Mouse (Mus musculus) liver, embryonic 15.5 days (tissue): Measurements from ENCODE around the gene Tnfsf13. TPM values are rescaled to one million over a fixed set of nuclear protein-coding genes. Genes with fewer than 3 reads are reported as not detected.
"Not testable (repeated sequence)": the region's sequence is repeated elsewhere in the genome, so short reads cannot be mapped to it uniquely, and the experiment has no call there.

Experiments
- ATAC-seq: fragments of 200-750 bp; cut with Nextera tagmentation; 2 replicates; pipeline ENCODE4 v1.8.0; 2017; ENCODE audit warnings: moderate number of reproducible peaks, mild to moderate bottlenecking, moderate library complexity; ENCODE audit not compliant: insufficient read depth
- H3K27ac ChIP-seq: fragments of 300-500 bp; sonication (generic); replicated peaks from 2 replicates; pipeline ENCODE4 v1.5.1; 2015; ENCODE audit warnings: mild to moderate bottlenecking, inconsistent platforms
- H3K27me3 ChIP-seq: fragments of 300-500 bp; sonication (generic); 2 replicates; pipeline ENCODE4 v1.6.1; 2015; ENCODE audit warnings: mild to moderate bottlenecking, inconsistent platforms
- H3K36me3 ChIP-seq: fragments of 300-500 bp; sonication (generic); replicated peaks from 2 replicates; pipeline ENCODE4 v1.6.1; 2015; ENCODE audit warnings: moderate library complexity, mild to moderate bottlenecking, inconsistent platforms
- H3K4me1 ChIP-seq: fragments of 300-500 bp; sonication (generic); replicated peaks from 2 replicates; pipeline ENCODE4 v1.6.1; 2015; ENCODE audit warnings: inconsistent platforms
- H3K4me2 ChIP-seq: fragments of 300-500 bp; sonication (generic); 2 replicates; pipeline ENCODE4 v1.6.1; 2015; ENCODE audit warnings: moderate library complexity, mild to moderate bottlenecking, inconsistent platforms
- H3K4me3 ChIP-seq: fragments of 300-500 bp; sonication (generic); replicated peaks from 2 replicates; pipeline ENCODE4 v1.5.1; 2015; ENCODE audit warnings: mild to moderate bottlenecking, inconsistent platforms
- H3K9ac ChIP-seq: fragments of 300-500 bp; sonication (generic); 2 replicates; pipeline ENCODE4 v1.6.1; 2015; ENCODE audit warnings: moderate library complexity, mild to moderate bottlenecking, inconsistent platforms
- H3K9me3 ChIP-seq: fragments of 300-500 bp; sonication (generic); replicated peaks from 2 replicates; pipeline ENCODE4 v1.6.1; 2016; ENCODE audit warnings: inconsistent platforms
- WGBS: fragments of 180-500 bp; shearing (Covaris S2); methylation state at CpG from one replicate; pipeline ENCODE4 v1.1.7; 2015; ENCODE audit warnings: mixed read lengths; ENCODE audit not compliant: insufficient replicate concordance; 5-methylcytosine and 5-hydroxymethylcytosine counted together
- polyA plus RNA-seq: library from polyadenylated mRNA; unstranded; fragments of >200 nt; fragmentation: Nextera tagmentation; extraction: Ambion mirVana; gene quantifications from 2 replicates; pipeline ENCODE4 v1.2.1, GENCODE M21; 2015

The Tnfsf13 gene
- 0.15 and 0.64 TPM in 2 replicates for polyA plus RNA-seq

DNA sequence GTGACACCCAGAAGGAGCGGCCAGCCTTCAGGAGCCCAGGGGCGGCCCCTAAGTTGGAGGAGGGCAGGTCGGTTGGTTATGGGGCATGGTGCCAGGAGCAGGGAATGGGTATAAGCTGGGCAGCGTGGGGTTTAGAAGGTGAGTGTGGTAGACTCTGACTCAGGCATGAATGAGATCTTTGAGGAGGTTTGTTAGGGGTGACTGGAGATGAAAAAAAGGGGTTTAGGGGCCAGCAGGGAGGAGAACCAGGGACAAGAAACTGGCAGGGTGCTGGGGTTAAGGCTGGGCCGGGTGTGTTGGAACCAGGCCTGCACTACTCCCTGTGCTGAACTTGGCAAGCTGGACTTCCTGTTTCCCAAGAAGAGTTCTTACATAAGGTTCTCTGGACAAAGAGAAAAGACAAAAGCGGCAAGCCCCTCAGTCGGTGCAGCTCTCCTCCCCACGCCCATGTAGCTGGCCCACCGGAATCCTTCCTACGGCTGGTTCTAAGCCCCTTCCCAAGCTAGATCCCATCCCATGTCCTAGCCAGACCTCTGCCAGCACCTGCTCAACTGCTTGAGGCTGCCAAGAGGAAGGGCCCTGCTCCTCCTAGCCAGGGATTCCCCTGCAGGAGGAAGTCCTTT lies at the start of gene Tnfsf13:
Gene Tnfsf13, minus strand, starts transcription at position 259 of the 623 bp plus-strand sequence.
- no peaks in the 10 kb centered on the region for H3K9me3 ChIP-seq
- no peak for ATAC-seq
- H3K4me1 ChIP-seq, result peaks cover 48% of the 10 kb centered on the region
- H3K27me3 ChIP-seq, result no peaks in the 10 kb centered on the region
- H3K36me3 ChIP-seq, result no peaks in the 10 kb centered on the region
- H3K4me3 ChIP-seq, result no peak within 1 kb of the TSS
- no peak within 1 kb of the TSS; the same call in 1 of the 2 replicates for H3K4me2 ChIP-seq
- peak within 1 kb of the TSS; percentile 70 for H3K27ac ChIP-seq
- no peak within 1 kb of the TSS for H3K9ac ChIP-seq
- WGBS, result 49% methylated on average over 10 of the region's 10 CpGs

DNA sequence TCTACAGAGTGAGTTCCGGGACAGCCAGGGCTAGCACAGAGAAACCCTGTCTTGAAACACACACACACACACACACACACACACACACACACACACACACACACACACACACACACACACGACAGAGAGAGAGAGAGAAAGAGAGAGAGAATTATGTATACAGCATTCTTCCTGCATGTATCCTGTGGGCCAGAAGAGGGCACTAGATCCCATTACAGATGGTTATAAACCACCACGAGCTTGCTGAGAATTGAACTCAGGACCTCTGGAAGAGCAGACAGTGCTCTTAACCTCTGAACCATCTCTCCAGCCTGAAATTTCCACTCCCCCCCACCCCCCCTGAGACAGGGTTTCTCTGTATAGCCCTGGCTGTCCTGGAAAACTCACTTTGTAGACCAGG lies 45.8 kb upstream of the Tnfsf13 start:
- peaks cover 34% of the 10 kb centered on the region for H3K36me3 ChIP-seq
- not testable (repeated sequence) for H3K4me3 ChIP-seq, H3K27ac ChIP-seq, ATAC-seq, H3K9ac ChIP-seq, H3K4me1 ChIP-seq, H3K4me2 ChIP-seq, H3K9me3 ChIP-seq, H3K27me3 ChIP-seq
- 58% methylated on average over 3 of the region's 3 CpGs for WGBS

DNA sequence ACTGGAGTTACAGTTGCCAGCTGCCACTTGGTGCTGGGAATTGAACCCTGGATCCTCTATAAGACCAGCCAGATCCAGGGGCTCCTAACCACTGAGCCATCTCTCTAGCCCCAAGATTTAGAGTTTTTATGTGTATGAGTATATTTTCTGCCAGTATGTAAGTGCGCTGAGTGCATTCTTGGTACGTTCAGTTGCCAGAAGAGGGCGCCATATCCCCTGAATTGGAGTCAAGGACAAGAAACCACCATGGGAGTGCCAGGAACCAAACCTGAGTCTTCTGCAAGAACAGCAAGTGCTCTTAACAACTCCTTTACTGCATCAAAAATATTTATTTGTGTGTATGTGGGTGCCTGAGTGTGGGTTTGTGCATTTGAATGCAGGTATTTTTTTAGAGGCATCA lies 43.5 kb upstream of the Tnfsf13 start:
- no peak overlapping the region for H3K4me2 ChIP-seq
- H3K4me1 ChIP-seq, result peaks cover 5% of the 10 kb centered on the region
- WGBS, result 26% methylated on average over 3 of the region's 3 CpGs
- H3K27me3 ChIP-seq, result no peaks in the 10 kb centered on the region
- H3K4me3 ChIP-seq, result no peak overlapping the region
- no peak for ATAC-seq
- H3K27ac ChIP-seq, result no peak overlapping the region
- H3K36me3 ChIP-seq, result peaks cover 10% of the 10 kb centered on the region
- H3K9me3 ChIP-seq, result no peaks in the 10 kb centered on the region
- H3K9ac ChIP-seq, result no peak overlapping the region

DNA sequence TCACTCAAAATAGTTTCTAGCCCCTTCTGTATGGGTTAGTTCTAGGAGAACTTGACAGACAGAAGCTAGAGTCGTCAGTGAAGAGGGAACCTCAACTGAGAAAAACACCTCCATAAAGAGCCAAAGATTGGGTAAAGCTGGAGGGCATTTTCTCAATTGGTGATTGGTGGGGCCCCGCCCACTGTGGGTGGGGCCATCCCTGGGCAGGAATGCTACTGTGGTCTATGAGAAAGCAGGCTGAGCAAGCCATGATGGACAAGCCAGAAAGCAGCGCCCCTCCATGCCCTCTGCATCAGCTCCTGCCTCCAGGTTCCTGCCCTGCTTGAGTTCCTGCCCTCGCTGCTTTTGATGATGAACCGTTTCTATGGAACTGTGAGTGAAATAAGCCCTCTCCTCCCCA lies 40.4 kb upstream of the Tnfsf13 start:
- Histone ChIP-seq H3K27me3 (no peaks in the 10 kb centered on the region), H3K9me3 (no peaks in the 10 kb centered on the region), H3K36me3 (no peaks in the 10 kb centered on the region), H3K4me2 (no peak overlapping the region), H3K27ac (no peak overlapping the region), H3K4me1 (peaks cover 9% of the 10 kb centered on the region), H3K9ac (no peak overlapping the region), H3K4me3 (no peak overlapping the region)
- WGBS, result 36% methylated on average over 5 of the region's 5 CpGs
- ATAC-seq, result no peak

DNA sequence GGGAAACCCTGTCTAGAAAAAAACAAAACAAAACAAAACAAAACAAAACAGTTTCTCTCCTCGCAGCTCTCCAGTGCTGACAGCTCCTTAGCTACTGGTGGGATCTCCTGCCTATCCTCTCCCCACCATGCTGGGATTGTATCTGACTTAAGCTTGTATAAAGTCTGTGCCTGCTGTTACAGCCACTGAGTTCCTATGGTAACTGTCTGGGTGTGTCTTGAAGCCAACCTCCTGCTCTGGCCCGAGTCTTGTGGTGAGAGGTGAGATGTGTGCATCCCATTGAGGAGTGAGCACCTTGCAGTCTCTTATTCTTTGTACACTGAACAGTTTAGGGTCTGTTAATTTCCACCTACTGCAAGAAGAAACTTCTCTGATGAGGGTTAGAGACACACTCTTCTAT lies 37.5 kb upstream of the Tnfsf13 start:
- WGBS, result 42% methylated on average over 2 of the region's 2 CpGs
- H3K36me3 ChIP-seq, result no peaks in the 10 kb centered on the region
- H3K27ac ChIP-seq, result no peak overlapping the region
- H3K9ac ChIP-seq, result no peak overlapping the region
- no peaks in the 10 kb centered on the region for H3K27me3 ChIP-seq
- H3K4me1 ChIP-seq, result peaks cover 24% of the 10 kb centered on the region
- no peak overlapping the region for H3K4me2 ChIP-seq
- no peaks in the 10 kb centered on the region for H3K9me3 ChIP-seq
- ATAC-seq, result no peak
- H3K4me3 ChIP-seq, result no peak overlapping the region

DNA sequence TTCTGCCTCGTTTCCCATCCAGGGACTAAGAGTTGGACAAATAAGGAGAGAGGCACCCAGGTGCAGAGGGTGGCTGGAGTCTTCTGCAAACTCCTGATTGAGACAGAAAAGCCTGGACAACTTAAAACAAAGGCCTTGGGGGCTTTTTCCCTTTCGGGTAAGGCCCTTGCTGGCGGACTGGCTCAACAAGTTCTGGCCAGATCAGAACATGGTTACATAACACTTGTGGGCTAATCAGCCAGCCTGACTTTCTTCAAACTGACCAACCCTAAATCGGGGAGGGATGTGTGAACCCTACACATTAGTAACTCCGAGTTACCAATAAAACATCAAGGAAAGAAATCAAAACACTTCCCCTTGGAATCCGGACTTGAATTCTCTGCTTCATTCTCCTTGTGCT lies 35.3 kb upstream of the Tnfsf13 start:
- Histone ChIP-seq H3K9me3 (no peaks in the 10 kb centered on the region), H3K4me3 (no peak overlapping the region), H3K4me1 (peaks cover 37% of the 10 kb centered on the region), H3K36me3 (no peaks in the 10 kb centered on the region), H3K27ac (no peak overlapping the region), H3K27me3 (no peaks in the 10 kb centered on the region), H3K4me2 (no peak overlapping the region), H3K9ac (no peak overlapping the region)
- no peak for ATAC-seq
- WGBS, result 60% methylated on average over 6 of the region's 6 CpGs

DNA sequence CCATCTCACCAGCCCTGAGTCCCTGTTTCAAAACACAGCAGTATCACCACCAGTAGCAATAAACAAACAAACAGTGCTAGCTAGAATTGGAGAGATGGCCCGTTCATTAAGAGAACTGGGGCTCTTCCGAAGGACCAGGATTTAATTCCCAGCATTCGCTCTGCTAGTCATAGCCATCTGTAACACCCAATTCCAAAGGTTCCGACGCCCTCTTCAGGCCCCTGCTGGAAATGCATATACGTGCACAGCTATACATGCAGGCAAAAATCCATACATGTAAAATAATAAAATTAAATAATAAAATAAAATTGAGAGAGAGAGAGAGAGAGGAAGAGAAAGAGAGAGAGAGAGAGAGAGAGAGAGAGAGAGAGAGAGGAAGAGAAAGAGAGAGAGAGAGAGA lies 33.8 kb upstream of the Tnfsf13 start:
- Histone ChIP-seq H3K4me2 (no peak overlapping the region), H3K27me3 (no peaks in the 10 kb centered on the region), H3K9me3 (no peaks in the 10 kb centered on the region), H3K27ac (peak overlapping the region; percentile 68), H3K36me3 (no peaks in the 10 kb centered on the region), H3K4me1 (peaks cover 42% of the 10 kb centered on the region), H3K9ac (peak overlapping the region; percentile 48; the same call in 1 of the 2 replicates), H3K4me3 (no peak overlapping the region)
- 63% methylated on average over 6 of the region's 6 CpGs for WGBS
- ATAC-seq, result no peak

DNA sequence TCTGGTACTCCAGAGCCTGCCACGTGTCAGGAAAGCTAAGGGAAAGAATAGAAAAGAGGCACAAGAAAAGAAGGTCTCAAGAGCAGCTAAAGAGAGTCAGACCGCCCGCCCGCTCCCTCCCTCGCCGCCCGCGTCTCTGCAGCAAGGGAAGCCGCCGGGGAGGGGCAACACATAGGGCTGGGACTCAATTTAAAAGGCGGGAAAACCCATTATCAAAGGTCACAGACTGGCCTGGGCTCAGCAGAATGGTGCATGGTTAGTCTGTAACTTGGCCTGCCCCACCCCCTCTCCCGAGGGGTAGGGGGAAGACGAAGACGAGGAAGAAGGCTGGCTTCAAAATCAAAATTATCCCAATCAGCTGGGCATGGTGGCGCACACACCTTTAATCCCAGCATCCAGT lies 33.1 kb upstream of the Tnfsf13 start:
- Histone ChIP-seq H3K4me1 (peaks cover 42% of the 10 kb centered on the region), H3K4me3 (peak overlapping the region; percentile 27), H3K9me3 (no peaks in the 10 kb centered on the region), H3K4me2 (peak overlapping the region; percentile 65), H3K27me3 (no peaks in the 10 kb centered on the region), H3K27ac (peak overlapping the region; percentile 68), H3K36me3 (no peaks in the 10 kb centered on the region), H3K9ac (peak overlapping the region; percentile 48)
- WGBS, result 16% methylated on average over 15 of the region's 15 CpGs
- ATAC-seq, result peak; percentile 88

DNA sequence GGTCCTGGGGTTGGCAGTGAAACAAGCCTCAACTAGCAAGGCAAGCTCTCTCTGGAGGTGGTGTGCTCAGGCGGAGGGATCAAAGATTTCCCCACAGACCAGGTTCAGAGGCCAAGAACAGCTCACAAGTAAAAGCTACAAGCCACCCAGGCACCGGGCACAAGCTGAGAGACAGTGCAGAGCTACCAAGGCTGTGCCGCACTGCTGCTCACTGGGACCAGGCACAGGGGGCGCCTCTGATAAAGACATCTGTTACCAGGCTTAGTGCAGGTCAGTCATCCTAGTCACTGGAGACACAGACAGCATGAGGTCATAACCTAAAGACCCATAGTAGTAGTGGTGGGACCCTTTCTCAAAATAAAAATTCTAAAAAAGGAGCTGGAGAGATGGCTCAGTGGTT lies 31.4 kb upstream of the Tnfsf13 start:
- H3K4me2 ChIP-seq, result no peak overlapping the region
- no peaks in the 10 kb centered on the region for H3K9me3 ChIP-seq
- H3K27ac ChIP-seq, result no peak overlapping the region
- no peak for ATAC-seq
- H3K27me3 ChIP-seq, result no peaks in the 10 kb centered on the region
- peaks cover 38% of the 10 kb centered on the region for H3K4me1 ChIP-seq
- 61% methylated on average over 4 of the region's 4 CpGs for WGBS
- H3K4me3 ChIP-seq, result no peak overlapping the region
- no peaks in the 10 kb centered on the region for H3K36me3 ChIP-seq
- H3K9ac ChIP-seq, result no peak overlapping the region

DNA sequence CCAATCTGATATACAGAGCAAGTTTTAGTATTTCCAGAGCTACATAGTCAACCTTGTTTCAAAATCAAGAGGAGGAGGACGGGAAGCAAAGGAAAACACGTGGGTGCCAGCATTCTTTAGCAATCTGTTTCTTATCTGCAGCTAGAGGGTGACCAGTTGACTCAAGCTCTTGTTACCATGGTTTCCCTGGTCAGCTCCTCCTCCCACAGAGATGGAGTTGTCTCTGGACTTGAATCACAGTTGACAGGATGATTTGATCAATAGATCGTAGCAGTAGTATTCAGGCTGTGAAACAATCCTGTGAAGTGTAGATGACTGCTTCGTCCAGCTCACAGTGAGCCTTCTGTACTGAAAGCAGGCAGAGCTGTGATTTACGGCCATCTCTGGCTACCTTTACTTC lies 30.3 kb upstream of the Tnfsf13 start:
- no peaks in the 10 kb centered on the region for H3K36me3 ChIP-seq
- H3K27me3 ChIP-seq, result no peaks in the 10 kb centered on the region
- no peak overlapping the region for H3K4me2 ChIP-seq
- 29% methylated on average over 5 of the region's 5 CpGs for WGBS
- no peak overlapping the region for H3K9ac ChIP-seq
- H3K4me3 ChIP-seq, result no peak overlapping the region
- no peaks in the 10 kb centered on the region for H3K9me3 ChIP-seq
- peaks cover 42% of the 10 kb centered on the region for H3K4me1 ChIP-seq
- ATAC-seq, result no peak
- H3K27ac ChIP-seq, result peak overlapping the region; percentile 19; the same call in 1 of the 2 replicates

DNA sequence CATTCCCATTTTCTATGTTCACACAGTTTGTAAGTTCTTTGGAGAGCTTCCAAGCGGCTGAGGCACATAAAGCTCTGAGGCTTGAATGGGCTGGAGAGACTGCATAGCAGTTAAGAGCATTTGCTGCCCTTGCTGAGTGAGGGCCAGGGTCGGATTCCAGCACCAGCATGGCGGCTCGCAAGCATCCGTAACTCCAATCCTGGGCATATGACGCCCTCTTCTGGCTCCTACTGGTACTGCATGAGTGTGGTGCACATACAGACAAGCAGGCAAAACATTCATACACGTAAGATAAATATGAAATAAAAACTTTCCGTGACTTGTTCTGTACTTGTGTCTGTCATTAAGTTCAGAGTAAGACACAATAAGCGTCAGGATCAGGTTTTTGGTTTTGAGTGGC lies 29.9 kb upstream of the Tnfsf13 start:
- no peaks in the 10 kb centered on the region for H3K36me3 ChIP-seq
- 54% methylated on average over 9 of the region's 9 CpGs for WGBS
- H3K9ac ChIP-seq, result no peak overlapping the region
- H3K4me1 ChIP-seq, result peaks cover 46% of the 10 kb centered on the region
- no peak overlapping the region for H3K4me2 ChIP-seq
- no peaks in the 10 kb centered on the region for H3K9me3 ChIP-seq
- no peak overlapping the region for H3K4me3 ChIP-seq
- H3K27me3 ChIP-seq, result no peaks in the 10 kb centered on the region
- no peak for ATAC-seq
- H3K27ac ChIP-seq, result peak overlapping the region; percentile 19; the same call in 1 of the 2 replicates
